Mouse (Mus musculus) bone marrow macrophage, adult 2 months (primary cell): Measurements from ENCODE around the gene Dio1.

Experiments used
- CTCF ChIP-seq: IDR thresholded peaks from 2 replicates; pipeline ENCODE4 v1.5.1; 2012; ENCODE audit warnings: low read depth, mild to moderate bottlenecking, low read length, moderate library complexity
- POLR2A ChIP-seq: IDR thresholded peaks from 2 replicates; pipeline ENCODE4 v1.6.1; 2012; ENCODE audit warnings: mild to moderate bottlenecking, low read depth, low read length, borderline replicate concordance

GRCm38 (mm10) chr4:107260001-107260400, 47.0 kb downstream of the Dio1 start:
- TF ChIP-seq POLR2A (no peak), CTCF (no peak)
